Mouse (Mus musculus) heart, postnatal 36 days (tissue): ENCODE data around the gene Pwwp2a. TPM values are rescaled to one million over a fixed set of nuclear protein-coding genes. Genes with fewer than 3 reads are reported as not detected.

ENCODE experiments used
- DNase-seq, 2 experiments: peaks; one replicate each; pipeline ENCODE4 v3.0.0; 2021 to 2022
- intact Hi-C: fragments of 180-260 bp; cut with DNase I; formaldehyde crosslinking; loops from one replicate; pipeline ENCODE4 v1.15.1; 2025
- total RNA-seq, 2 experiments: library from RNA; stranded (reverse); gene quantifications; 2 replicates each; pipeline ENCODE4 v1.2.3; 2021

The Pwwp2a gene
- total RNA-seq = 10 to 100 TPM; 18.9 to 19.9 TPM

DNA sequence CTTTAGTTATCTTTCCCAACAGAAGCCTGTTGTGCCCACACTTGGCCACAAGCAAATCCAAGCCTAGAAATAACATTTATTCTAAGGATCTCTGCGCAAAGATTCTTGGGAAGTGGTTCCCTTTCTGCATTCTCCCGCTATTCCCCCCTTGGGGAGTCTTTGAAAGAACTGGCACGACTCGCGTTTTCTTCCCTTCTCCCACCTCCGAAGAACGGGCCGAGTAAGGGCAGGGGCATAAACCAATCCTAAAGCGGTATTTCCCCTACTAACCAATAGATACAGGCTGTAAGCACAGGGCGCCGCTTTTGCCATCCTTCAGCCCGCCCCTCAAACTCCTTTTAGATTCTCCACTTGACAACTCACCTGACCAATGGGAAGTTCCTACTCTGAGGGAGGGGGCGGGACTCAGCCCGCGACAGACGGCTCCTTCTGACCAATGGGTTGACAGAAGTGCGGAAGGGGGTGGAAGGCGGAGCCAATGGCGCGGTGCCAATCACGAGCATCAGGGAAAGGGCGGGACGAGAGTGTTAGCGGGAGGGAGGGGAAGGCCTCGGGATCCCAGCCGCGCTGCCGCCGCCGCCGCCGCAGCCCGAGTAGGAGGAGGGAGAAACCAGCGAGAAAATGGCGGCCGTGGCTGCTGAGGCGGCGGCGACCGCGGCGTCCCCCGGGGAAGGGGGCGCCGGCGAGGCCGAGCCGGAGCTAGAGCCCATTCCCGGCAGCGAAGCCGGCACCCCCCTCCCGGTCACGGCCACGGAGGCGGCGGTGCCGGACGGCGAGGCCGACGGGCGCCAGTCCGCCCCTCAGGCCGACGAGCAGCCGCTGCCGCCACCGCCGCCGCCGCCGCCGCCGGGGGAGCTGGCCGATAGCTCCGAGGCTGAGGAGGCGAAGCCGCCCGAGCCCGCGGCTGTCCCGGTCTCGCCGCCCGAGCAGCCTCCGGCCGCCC, at the start of gene Pwwp2a:
Gene Pwwp2a (plus strand): TSS at position 527 of the 943 bp plus-strand sequence.
- peak; percentile 99 for DNase-seq
- intact Hi-C loops = loop anchor here (5.0 kb wide), 2 partner anchors 66 to 69 kb away; partner anchors contain the start of gene Ttc1

DNA sequence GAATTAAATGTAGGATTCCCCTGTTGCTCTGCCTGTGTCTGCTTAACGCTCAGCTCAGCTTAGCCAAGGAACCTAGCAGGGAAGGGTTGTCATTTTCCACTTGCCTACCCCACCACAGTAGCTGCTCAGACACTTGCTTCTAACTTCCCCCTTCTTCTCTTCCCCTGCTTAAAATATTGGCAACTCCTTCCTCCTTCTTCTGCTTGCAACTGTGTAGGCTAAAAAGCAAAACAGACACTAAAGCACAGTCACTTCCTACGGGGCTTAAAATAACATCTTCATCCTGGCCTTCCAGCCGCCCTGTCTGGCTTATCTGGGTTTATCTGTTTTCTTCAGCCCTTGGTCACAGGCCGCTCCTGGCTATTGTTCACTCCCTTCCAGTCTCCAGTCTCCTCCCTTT, 49.2 kb upstream of the Pwwp2a start:
- intact Hi-C loops = no loop called here
- DNase-seq = no peak

DNA sequence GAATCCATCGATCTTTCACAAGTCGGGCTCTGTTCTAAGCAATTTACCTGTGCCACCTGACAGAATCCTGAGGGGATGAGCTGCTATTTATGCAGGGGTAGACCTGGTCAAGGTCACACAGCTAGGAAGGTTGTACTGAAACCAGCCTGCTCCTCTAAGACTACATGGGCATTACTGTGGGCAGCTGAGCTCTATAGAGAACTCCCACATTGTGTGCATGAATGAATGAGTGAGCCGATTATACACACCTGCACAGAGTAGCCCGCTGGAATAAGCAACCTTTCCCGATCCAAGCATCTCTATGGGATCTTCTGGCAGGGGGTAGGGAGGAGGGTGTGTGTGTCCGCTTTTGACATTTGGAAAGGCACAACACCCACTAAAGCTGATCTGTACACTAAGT, 48.6 kb upstream of the Pwwp2a start:
- intact Hi-C loops = no loop called here
- DNase-seq = no peak

DNA sequence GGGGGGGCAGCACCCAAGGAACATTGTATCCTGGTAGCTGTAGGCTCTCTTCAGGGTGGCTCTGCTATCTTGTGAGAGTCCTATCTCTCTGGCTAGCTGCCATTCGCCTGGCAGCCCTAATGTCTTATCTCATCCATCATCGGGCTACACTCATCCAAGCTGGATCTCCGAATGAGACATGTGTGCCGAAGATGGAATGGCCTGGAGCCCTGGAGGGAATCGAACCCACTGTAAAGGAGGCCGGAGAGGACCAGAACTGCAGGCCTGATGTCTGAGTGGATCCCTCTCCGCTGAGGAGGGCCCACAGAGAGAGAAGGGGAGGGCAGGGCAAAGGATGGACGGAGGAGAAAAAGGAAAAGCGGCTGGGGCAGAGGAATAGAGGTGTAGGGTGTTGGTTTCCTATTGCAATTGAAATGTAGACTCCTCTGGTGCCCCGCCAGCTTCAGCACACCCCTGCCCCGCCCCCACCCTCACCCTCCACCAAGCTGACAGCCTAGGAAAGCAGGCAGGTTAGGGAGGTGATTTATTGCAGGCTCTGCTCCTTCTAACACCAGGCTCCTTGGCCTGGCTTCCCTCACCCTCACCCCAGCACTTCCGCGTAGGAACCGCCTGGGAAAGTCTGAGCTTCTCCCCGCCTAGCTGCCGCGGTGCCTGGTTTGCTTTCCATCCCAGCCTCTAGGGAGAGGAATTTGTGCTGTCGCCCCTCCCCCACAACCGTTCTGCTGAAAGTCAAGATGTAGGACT, 48.0 kb upstream of the Pwwp2a start:
- intact Hi-C loops = no loop called here
- peak; percentile 60 to 71 for DNase-seq

- intact Hi-C loops = no loop called here
Measured at GRCm38 (mm10) chr11:43636761-43637160, 45.0 kb upstream of the Pwwp2a start.

DNA sequence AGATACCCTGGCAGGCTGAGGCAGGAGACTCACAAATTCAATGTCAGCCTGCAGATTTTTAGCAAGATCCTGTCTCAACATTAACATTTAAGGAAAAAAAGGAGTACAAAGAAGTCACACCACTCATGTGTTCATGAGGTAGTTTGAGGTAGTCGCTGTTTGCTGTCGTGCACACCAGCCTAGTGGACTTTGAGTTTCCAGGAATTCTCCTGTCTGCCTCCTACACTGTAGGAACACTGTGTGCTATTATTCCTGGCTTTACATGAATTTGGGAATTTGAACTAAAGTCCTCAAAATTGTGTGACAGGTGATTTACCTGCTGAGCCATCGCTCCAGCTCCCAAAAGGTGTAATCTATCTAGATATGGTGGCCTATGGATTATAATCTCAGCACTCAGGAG, 43.3 kb upstream of the Pwwp2a start:
- intact Hi-C loops = no loop called here
- no peak for DNase-seq

More at GRCm38 (mm10) chr11:43636761-43637160, 45.0 kb upstream of the Pwwp2a start:
- DNase-seq = no peak

DNA sequence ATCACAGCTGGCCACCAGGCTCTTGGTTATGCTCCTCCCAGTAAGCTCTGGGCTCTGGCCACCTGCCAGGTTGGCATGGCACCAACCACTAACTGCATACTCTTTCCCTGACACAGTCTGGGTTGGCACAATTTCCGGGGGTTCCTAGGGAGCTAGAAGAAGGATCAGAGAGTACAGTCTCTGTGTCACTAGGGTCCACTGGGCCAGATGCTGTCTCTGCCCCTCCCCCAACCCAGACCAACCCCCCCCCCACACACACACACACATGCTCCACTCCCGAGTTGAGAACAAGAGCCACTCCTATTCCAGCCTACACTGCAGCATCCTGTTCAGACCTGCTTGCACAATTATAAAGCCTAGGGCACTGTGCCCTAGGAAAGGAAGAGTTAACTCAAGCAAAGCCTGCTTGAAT, 38.6 kb upstream of the Pwwp2a start:
- intact Hi-C loops = no loop called here
- peak; percentile 37 to 71 for DNase-seq

DNA sequence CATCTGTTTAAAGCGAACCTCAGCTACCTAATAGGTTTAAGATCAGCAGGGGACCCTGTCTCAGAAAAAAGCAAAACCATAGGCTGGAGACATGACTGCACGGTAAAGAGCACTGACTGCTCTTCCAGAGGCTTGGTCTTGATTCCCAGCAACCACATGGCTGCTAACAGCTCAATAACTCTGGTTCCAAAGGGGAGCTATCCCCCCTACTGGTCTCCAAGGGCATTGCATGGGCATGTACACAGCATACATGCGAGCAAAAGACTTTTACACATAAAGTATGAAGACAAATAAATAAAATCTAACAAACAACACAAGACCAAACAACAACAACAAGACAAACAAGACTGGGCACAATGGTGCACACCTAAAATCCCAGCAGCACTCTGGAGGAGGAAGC, 36.5 kb upstream of the Pwwp2a start:
- intact Hi-C loops = no loop called here
- DNase-seq = no peak

GRCm38 (mm10) chr11:43653051-43653475, 28.7 kb upstream of the Pwwp2a start:
- intact Hi-C loops = no loop called here
- no peak for DNase-seq

DNA sequence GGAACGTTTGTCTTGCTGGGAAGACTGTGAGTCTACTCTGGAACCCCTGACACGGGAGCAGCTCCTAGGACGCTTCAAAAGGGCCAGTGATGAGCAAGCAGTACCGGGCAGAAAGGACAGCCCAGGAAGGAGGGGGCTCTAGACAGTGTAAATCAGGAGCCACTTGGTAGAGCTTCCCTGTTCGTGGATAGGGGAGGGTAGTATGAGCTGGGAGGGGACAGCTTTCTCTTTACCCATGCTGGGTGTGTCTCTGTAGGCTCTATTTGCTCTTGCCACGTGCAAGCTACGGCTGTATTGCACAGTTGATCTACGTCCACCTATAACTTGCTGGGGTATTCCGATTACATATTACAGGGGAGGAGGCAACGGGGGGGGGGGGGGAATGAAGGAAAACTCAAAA, 25.3 kb upstream of the Pwwp2a start:
- intact Hi-C loops = no loop called here
- no peak for DNase-seq

DNA sequence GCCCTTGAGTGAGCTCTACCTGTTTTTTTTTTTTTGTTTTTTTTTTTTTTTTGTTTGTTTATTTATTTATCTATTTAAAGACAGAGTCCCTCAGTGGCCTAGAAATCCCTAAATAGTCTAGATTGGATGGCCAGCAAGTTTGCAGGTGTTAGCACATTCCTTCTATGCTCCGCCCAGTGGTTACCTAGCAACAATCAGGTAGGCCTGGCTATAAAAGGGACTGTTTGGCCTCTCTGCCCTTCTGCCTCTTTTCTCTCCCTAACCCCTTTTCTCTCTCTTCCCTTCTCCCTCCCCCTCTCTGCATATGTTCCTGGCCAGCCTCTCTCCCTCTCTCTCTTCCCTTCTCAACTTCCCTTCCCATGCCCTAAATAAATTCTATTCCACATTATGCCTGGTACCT, 23.8 kb upstream of the Pwwp2a start:
- intact Hi-C loops = no loop called here
- DNase-seq = no peak

- intact Hi-C loops = no loop called here
- no peak for DNase-seq
Measured at GRCm38 (mm10) chr11:43667038-43667745, 14.6 kb upstream of the Pwwp2a start.

- peak; percentile 60 to 78 for DNase-seq
- intact Hi-C loops = loop anchor here (5.0 kb wide), 2 partner anchors 65 to 70 kb away; partner anchors contain the start of gene Ttc1
Measured at GRCm38 (mm10) chr11:43682415-43683217, 818 bp downstream of the Pwwp2a start.

GRCm38 (mm10) chr11:43688850-43689249, 7.1 kb downstream of the Pwwp2a start:
- no peak for DNase-seq
- intact Hi-C loops = no loop called here

- DNase-seq = no peak
- intact Hi-C loops = no loop called here
Measured at GRCm38 (mm10) chr11:43696623-43697022, 14.8 kb downstream of the Pwwp2a start.

- DNase-seq = no peak
Measured at GRCm38 (mm10) chr11:43698621-43699020, 16.8 kb downstream of the Pwwp2a start.

GRCm38 (mm10) chr11:43700291-43700690, 18.5 kb downstream of the Pwwp2a start:
- intact Hi-C loops = no loop called here
- no peak for DNase-seq

More at GRCm38 (mm10) chr11:43698621-43699020, 16.8 kb downstream of the Pwwp2a start:
- intact Hi-C loops = no loop called here

DNA sequence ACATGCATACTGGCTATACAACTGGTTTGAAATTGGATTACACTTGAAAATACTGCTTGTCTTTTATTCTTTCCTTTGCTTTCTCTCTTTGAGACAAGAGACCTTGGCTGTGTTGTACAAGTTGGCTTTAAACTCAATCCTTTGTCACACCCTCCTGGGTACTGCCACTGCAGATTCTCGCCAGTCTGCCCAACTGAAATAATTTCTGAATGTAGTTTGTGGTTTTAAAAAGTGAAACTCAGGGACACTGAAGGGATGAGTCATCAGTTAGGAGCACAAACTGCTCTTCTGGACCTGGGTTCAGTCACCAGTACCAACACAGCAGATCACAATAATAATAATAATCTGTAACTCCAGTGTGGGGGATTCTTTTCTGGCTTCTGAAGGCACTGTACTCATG, 21.8 kb downstream of the Pwwp2a start:
- no peak for DNase-seq
- intact Hi-C loops = no loop called here

DNA sequence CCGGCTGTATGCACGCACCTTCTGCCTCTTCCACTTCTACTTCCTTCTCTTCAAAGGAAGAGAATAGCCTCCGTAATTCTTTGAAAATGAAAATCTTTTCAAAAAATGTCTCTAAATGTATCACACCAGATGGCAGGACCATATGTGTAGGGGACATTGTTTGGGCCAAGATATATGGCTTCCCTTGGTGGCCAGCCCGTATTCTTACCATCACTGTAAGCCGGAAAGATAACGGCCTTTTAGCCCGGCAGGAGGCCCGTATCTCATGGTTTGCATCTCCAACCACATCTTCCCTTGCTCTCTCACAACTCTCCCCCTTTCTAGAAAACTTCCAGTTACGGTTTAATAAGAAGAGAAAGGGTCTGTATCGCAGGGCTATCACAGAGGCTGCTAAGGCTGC, 24.0 kb downstream of the Pwwp2a start:
- intact Hi-C loops = no loop called here
- DNase-seq = no peak

GRCm38 (mm10) chr11:43708409-43708808, 26.6 kb downstream of the Pwwp2a start:
- no peak for DNase-seq
- intact Hi-C loops = no loop called here
